15 mouse cellular contexts compared by ENCODE assay signal in genomic region chr6:53707795-53708194, GRCm38 (mm10).
"Had no signal": no experiment of that assay in that cellular context is flagged by ENCODE, and none has a peak within 500 bp of the region (broad histone marks: within the 10 kb centered on the region; RNA-seq: fewer than 3 reads in every experiment).

No protein-coding gene starts in this region.

- ATAC-seq: intestine, embryonic 16.5 days; lung, postnatal 0 days; midbrain, embryonic 16.5 days had no signal

- H3K4me3 ChIP-seq: limb, embryonic 13.5 days; midbrain, embryonic 10.5 days; neural tube, embryonic 13.5 days; stomach, embryonic 15.5 days had no signal

- H3K9me3 ChIP-seq: limb, embryonic 13.5 days; midbrain, embryonic 10.5 days; neural tube, embryonic 13.5 days; stomach, embryonic 15.5 days had no signal

- H3K4me2 ChIP-seq: limb, embryonic 13.5 days; neural tube, embryonic 13.5 days; stomach, embryonic 15.5 days had no signal

- H3K4me1 ChIP-seq: stomach, embryonic 15.5 days had no signal

- H3K27ac ChIP-seq: limb, embryonic 13.5 days; liver, embryonic 14.5 days; midbrain, embryonic 10.5 days; neural tube, embryonic 13.5 days; stomach, embryonic 15.5 days had no signal

- H3K36me3 ChIP-seq: limb, embryonic 13.5 days; midbrain, embryonic 10.5 days; neural tube, embryonic 13.5 days; stomach, embryonic 15.5 days had no signal

- H3K27me3 ChIP-seq: limb, embryonic 13.5 days; neural tube, embryonic 13.5 days; stomach, embryonic 15.5 days had no signal

- H3K9ac ChIP-seq: limb, embryonic 13.5 days; liver, embryonic 14.5 days; neural tube, embryonic 13.5 days; stomach, embryonic 15.5 days had no signal

- DNase-seq: kidney, adult 8-10 months; kidney, postnatal 36 days; left cerebral cortex, postnatal 4 days; lung, adult 18-20 months; lung, postnatal 4 days; retina, postnatal 1 day; thymus, postnatal 4 days had no signal
